Mouse (Mus musculus) kidney, postnatal 25 days (tissue): ENCODE results near the gene Ush2a.

ENCODE experiments used
- DNase-seq, 2 experiments: peaks; one replicate each; pipeline ENCODE4 v3.0.0; 2021; ENCODE audit warnings: mixed read lengths in 2 of 2

The Ush2a gene

GRCm38 (mm10) chr1:188387820-188388471 lies 126.1 kb downstream of the Ush2a start:
- DNase-seq = no peak

GRCm38 (mm10) chr1:188390080-188390479 lies 128.3 kb downstream of the Ush2a start:
- DNase-seq = no peak

GRCm38 (mm10) chr1:188407176-188407575 lies 145.4 kb downstream of the Ush2a start:
- DNase-seq = no peak

- no peak for DNase-seq
These were observed 146.0 kb downstream of the Ush2a start for GRCm38 (mm10) chr1:188407613-188408386.

- DNase-seq = no peak
These were observed 148.7 kb downstream of the Ush2a start for GRCm38 (mm10) chr1:188410547-188410946.

- DNase-seq = no peak
These were observed 158.7 kb downstream of the Ush2a start for GRCm38 (mm10) chr1:188420543-188420942.

GRCm38 (mm10) chr1:188428172-188428571 lies 166.3 kb downstream of the Ush2a start:
- no peak for DNase-seq

GRCm38 (mm10) chr1:188430689-188431088 lies 168.9 kb downstream of the Ush2a start:
- DNase-seq = no peak

- no peak for DNase-seq
These were observed 186.1 kb downstream of the Ush2a start for GRCm38 (mm10) chr1:188447964-188448363.

- no peak for DNase-seq
These were observed 194.8 kb downstream of the Ush2a start for GRCm38 (mm10) chr1:188456466-188457175.

GRCm38 (mm10) chr1:188457221-188458008 lies 195.6 kb downstream of the Ush2a start:
- DNase-seq = no peak

- no peak for DNase-seq
These were observed 199.4 kb downstream of the Ush2a start for GRCm38 (mm10) chr1:188461203-188461602.

GRCm38 (mm10) chr1:188464653-188465052 lies 202.8 kb downstream of the Ush2a start:
- no peak for DNase-seq

GRCm38 (mm10) chr1:188468371-188468783 lies 206.6 kb downstream of the Ush2a start:
- DNase-seq = no peak

GRCm38 (mm10) chr1:188504958-188505357 lies 243.1 kb downstream of the Ush2a start:
- DNase-seq = no peak

GRCm38 (mm10) chr1:188518792-188519191 lies 257.0 kb downstream of the Ush2a start:
- no peak for DNase-seq

GRCm38 (mm10) chr1:188527451-188527850 lies 265.6 kb downstream of the Ush2a start:
- no peak for DNase-seq

GRCm38 (mm10) chr1:188529606-188530131 lies 267.8 kb downstream of the Ush2a start:
- DNase-seq = no peak

GRCm38 (mm10) chr1:188537021-188537420 lies 275.2 kb downstream of the Ush2a start:
- no peak for DNase-seq

GRCm38 (mm10) chr1:188539621-188540020 lies 277.8 kb downstream of the Ush2a start:
- no peak for DNase-seq

- DNase-seq = no peak
These were observed 279.7 kb downstream of the Ush2a start for GRCm38 (mm10) chr1:188541492-188541891.

GRCm38 (mm10) chr1:188543364-188543763 lies 281.5 kb downstream of the Ush2a start:
- DNase-seq = no peak

GRCm38 (mm10) chr1:188549686-188550085 lies 287.9 kb downstream of the Ush2a start:
- no peak for DNase-seq
